35 mouse cellular contexts compared by ENCODE assay signal in the genomic region with DNA sequence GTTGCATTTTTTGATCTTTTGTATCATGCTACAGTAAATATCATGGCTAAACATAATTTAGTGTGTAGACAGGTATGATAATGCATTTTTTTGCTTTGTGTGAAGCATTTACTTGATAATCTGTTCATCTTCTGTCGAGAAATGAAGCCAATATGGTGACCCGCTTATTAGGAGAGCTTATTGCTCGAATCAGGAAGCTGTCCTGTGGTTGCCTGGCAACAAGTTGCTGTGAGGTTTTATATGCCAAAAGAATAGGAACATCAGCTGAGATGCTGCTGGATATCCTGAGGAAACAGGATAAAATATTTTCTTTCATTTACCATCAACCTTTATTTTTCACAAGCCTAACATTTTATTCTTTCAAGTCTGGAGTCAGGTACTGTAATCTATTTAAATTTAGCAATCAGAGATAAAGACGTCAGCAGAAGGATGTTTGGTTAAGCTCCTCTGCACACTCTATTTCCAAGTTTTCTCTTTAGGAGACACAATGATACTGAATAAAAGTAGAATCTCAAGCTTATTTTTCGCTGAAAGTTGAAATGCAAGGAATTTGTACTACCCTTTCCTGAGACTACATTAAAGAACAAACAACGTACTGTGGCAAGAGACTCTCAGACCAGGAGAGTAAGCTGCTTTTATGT. TPM values are rescaled to one million over a fixed set of nuclear protein-coding genes. Genes with fewer than 3 reads are reported as not detected.
A peak's percentile ranks its signal among the peaks of the same experiment; 100 is the strongest.
DNase-seq lines count a peak whose midpoint lies in the region; ATAC-seq lines count a peak whose summit lies in the region.
"Had no signal": no experiment of that assay in that cellular context is flagged by ENCODE, and none has a peak within 500 bp of the region (broad histone marks: within the 10 kb centered on the region; RNA-seq: fewer than 3 reads in every experiment).

No protein-coding gene starts in this region.

- ATAC-seq in hindbrain, embryonic 15.5 days (ENCODE audit: low FRiP score, low read depth) = peak; percentile 56; the same call in 1 of the 2 replicates
- ATAC-seq in midbrain, embryonic 14.5 days (ENCODE audit: low FRiP score, low TSS enrichment) = no peak
- ATAC-seq: intestine, postnatal 0 days; Patski had no signal

- H3K9ac ChIP-seq in hindbrain, embryonic 15.5 days = no peak overlapping the region
- no peak overlapping the region for H3K9ac ChIP-seq in midbrain, embryonic 14.5 days (replicated peaks; ENCODE audit: low read length)
- H3K9ac ChIP-seq: heart, embryonic 12.5 days; liver, embryonic 13.5 days had no signal

- H3K36me3 ChIP-seq in hindbrain, embryonic 15.5 days = no peaks in the 10 kb centered on the region
- H3K36me3 ChIP-seq in hindbrain, embryonic 10.5 days = no peaks in the 10 kb centered on the region
- no peaks in the 10 kb centered on the region for H3K36me3 ChIP-seq in midbrain, embryonic 14.5 days (ENCODE audit: control insufficient read depth, insufficient read depth, low read length)
- no peaks in the 10 kb centered on the region for H3K36me3 ChIP-seq in midbrain, embryonic 10.5 days
- H3K36me3 ChIP-seq: forebrain, embryonic 10.5 days; G1E; heart, embryonic 12.5 days; liver, embryonic 13.5 days had no signal

- no peak overlapping the region for H3K4me2 ChIP-seq in hindbrain, embryonic 15.5 days
- H3K4me2 ChIP-seq in midbrain, embryonic 14.5 days (ENCODE audit: low read length) = no peak overlapping the region
- H3K4me2 ChIP-seq: heart, embryonic 12.5 days; liver, embryonic 13.5 days had no signal

- WGBS in hindbrain, embryonic 15.5 days = 59% methylated on average over 6 of the region's 6 CpGs
- 82% methylated on average over 6 of the region's 6 CpGs for WGBS in hindbrain, embryonic 10.5 days
- 54% methylated on average over 6 of the region's 6 CpGs for WGBS in midbrain, embryonic 14.5 days
- WGBS in midbrain, embryonic 10.5 days = 77% methylated on average over 6 of the region's 6 CpGs

- H3K27ac ChIP-seq in hindbrain, embryonic 15.5 days (replicated peaks) = peak overlapping the region; percentile 38
- H3K27ac ChIP-seq in hindbrain, embryonic 10.5 days = no peak overlapping the region
- 0 out of 2 replicates have a peak overlapping the region, but pooled peaks have one; percentile 52 for H3K27ac ChIP-seq in midbrain, embryonic 14.5 days (replicated peaks; ENCODE audit: low read depth, low read length)
- H3K27ac ChIP-seq in midbrain, embryonic 10.5 days (replicated peaks) = no peak overlapping the region
- H3K27ac ChIP-seq: forebrain, embryonic 10.5 days; liver, embryonic 13.5 days had no signal

- no peaks in the 10 kb centered on the region for H3K9me3 ChIP-seq in hindbrain, embryonic 15.5 days
- H3K9me3 ChIP-seq in hindbrain, embryonic 10.5 days = no peaks in the 10 kb centered on the region
- no peaks in the 10 kb centered on the region for H3K9me3 ChIP-seq in midbrain, embryonic 14.5 days (ENCODE audit: control insufficient read depth, low read length)
- H3K9me3 ChIP-seq in midbrain, embryonic 10.5 days (replicated peaks) = no peaks in the 10 kb centered on the region
- H3K9me3 ChIP-seq: forebrain, embryonic 10.5 days; G1E; liver, embryonic 13.5 days had no signal

- no peaks in the 10 kb centered on the region for H3K4me1 ChIP-seq in hindbrain, embryonic 15.5 days (replicated peaks)
- no peaks in the 10 kb centered on the region for H3K4me1 ChIP-seq in hindbrain, embryonic 10.5 days (replicated peaks)
- no peaks in the 10 kb centered on the region for H3K4me1 ChIP-seq in midbrain, embryonic 14.5 days (ENCODE audit: control insufficient read depth, insufficient read depth, low read length)
- no peaks in the 10 kb centered on the region for H3K4me1 ChIP-seq in midbrain, embryonic 10.5 days
- H3K4me1 ChIP-seq: forebrain, embryonic 10.5 days; heart, embryonic 12.5 days; liver, embryonic 13.5 days had no signal

- no peaks in the 10 kb centered on the region for H3K27me3 ChIP-seq in hindbrain, embryonic 15.5 days
- no peaks in the 10 kb centered on the region for H3K27me3 ChIP-seq in hindbrain, embryonic 10.5 days (ENCODE audit: insufficient read depth, poor library complexity, severe bottlenecking)
- H3K27me3 ChIP-seq in midbrain, embryonic 14.5 days (ENCODE audit: control insufficient read depth, insufficient read depth, low read length) = no peaks in the 10 kb centered on the region
- no peaks in the 10 kb centered on the region for H3K27me3 ChIP-seq in midbrain, embryonic 10.5 days (ENCODE audit: low read depth, poor library complexity, severe bottlenecking)
- H3K27me3 ChIP-seq: CH12.LX; heart, embryonic 12.5 days; liver, embryonic 13.5 days; Patski had no signal

- DNase-seq in hindbrain, embryonic 10.5 days (ENCODE audit: low spot score) = no peak
- DNase-seq in midbrain, embryonic 14.5 days = peak; percentile 70
- no peak for DNase-seq in midbrain, embryonic 10.5 days (ENCODE audit: low spot score)
- peak; percentile 17 to 19 for DNase-seq in layer of hippocampus, adult 8-10 months (ENCODE audit: low spot score in 2 of 2)
- peak; percentile 12 for DNase-seq in retina, embryonic 14.5 days (ENCODE audit: low spot score)
- no peak for DNase-seq in urinary bladder, adult 2 months (ENCODE audit: low spot score)
- DNase-seq: adrenal gland, adult 2 months; B cell, adult 2 months; cerebellum, adult 18-20 months; cerebellum, postnatal 14 days; gastrocnemius, postnatal 14 days; heart, adult 18-20 months; heart, postnatal 10 days; kidney, postnatal 25 days; liver, embryonic 13.5 days; lung, adult 2 months; lung, postnatal 14 days; thymus, postnatal 14 days had no signal

- H3K4me3 ChIP-seq in hindbrain, embryonic 15.5 days = no peak overlapping the region
- no peak overlapping the region for H3K4me3 ChIP-seq in hindbrain, embryonic 10.5 days
- H3K4me3 ChIP-seq in midbrain, embryonic 14.5 days (replicated peaks; ENCODE audit: low read depth, low read length) = no peak overlapping the region
- H3K4me3 ChIP-seq in midbrain, embryonic 10.5 days = no peak overlapping the region
- H3K4me3 ChIP-seq: forebrain, embryonic 10.5 days; heart, embryonic 12.5 days; liver, embryonic 13.5 days had no signal

RNA-seq across cellular contexts. Expression of gene Olfr961, which starts 10.0 kb away (rescaled TPM):
- polyA plus RNA-seq in hindbrain, embryonic 15.5 days (2015; fragmentation: Nextera tagmentation; extraction: Ambion mirVana) = not detected in 2 replicates
- not detected in 2 replicates for polyA plus RNA-seq in hindbrain, embryonic 10.5 days (2016; fragmentation: Nextera tagmentation; extraction: Ambion mirVana)
- polyA plus RNA-seq in midbrain, embryonic 14.5 days (2014; fragmentation: Nextera tagmentation; extraction: Ambion mirVana) = not detected in 2 replicates
- polyA plus RNA-seq in midbrain, embryonic 10.5 days (2016; fragmentation: Nextera tagmentation; extraction: Ambion mirVana) = not detected in 2 replicates
- total RNA-seq in layer of hippocampus, adult 8-10 months (2022) = not detected
- not detected in 2 replicates for polyA plus RNA-seq in urinary bladder, adult 2 months (2012; rRNA removed)
- total RNA-seq: adrenal gland, adult 2 months; adrenal gland, postnatal 4 days; CH12.LX; gastrocnemius, postnatal 14 days; heart, adult 18-20 months; heart, postnatal 10 days; left cerebral cortex, adult 18-20 months; left cerebral cortex, postnatal 25 days; monocyte, adult 5-6 weeks; neutrophil, adult 5-6 weeks had no signal
- polyA plus RNA-seq: adrenal gland, adult 2 months; embryonic facial prominence, embryonic 11.5 days; forebrain, embryonic 10.5 days; G1E; heart, embryonic 12.5 days; intestine, postnatal 0 days; kidney, embryonic 14.5 days; limb, embryonic 14.5 days; liver, embryonic 13.5 days; lung, adult 2 months; Patski; spleen, adult 2 months had no signal

RNA-seq across cellular contexts. Expression of gene Olfr963, which starts 12.1 kb away (rescaled TPM):
- not detected in 2 replicates for polyA plus RNA-seq in hindbrain, embryonic 15.5 days (2015; fragmentation: Nextera tagmentation; extraction: Ambion mirVana)
- polyA plus RNA-seq in hindbrain, embryonic 10.5 days (2016; fragmentation: Nextera tagmentation; extraction: Ambion mirVana) = not detected in 2 replicates
- polyA plus RNA-seq in midbrain, embryonic 14.5 days (2014; fragmentation: Nextera tagmentation; extraction: Ambion mirVana) = not detected in 2 replicates
- not detected in 2 replicates for polyA plus RNA-seq in midbrain, embryonic 10.5 days (2016; fragmentation: Nextera tagmentation; extraction: Ambion mirVana)
- not detected for total RNA-seq in layer of hippocampus, adult 8-10 months (2022)
- polyA plus RNA-seq in urinary bladder, adult 2 months (2012; rRNA removed) = not detected in 2 replicates
- total RNA-seq: adrenal gland, adult 2 months; adrenal gland, postnatal 4 days; CH12.LX; G1E; gastrocnemius, postnatal 14 days; heart, adult 18-20 months; heart, postnatal 10 days; left cerebral cortex, adult 18-20 months; left cerebral cortex, postnatal 25 days; megakaryocyte, adult 5-6 weeks; monocyte, adult 5-6 weeks; neutrophil, adult 5-6 weeks had no signal
- polyA plus RNA-seq: adrenal gland, adult 2 months; embryonic facial prominence, embryonic 11.5 days; forebrain, embryonic 10.5 days; G1E; heart, embryonic 12.5 days; intestine, postnatal 0 days; kidney, embryonic 14.5 days; limb, embryonic 14.5 days; liver, embryonic 13.5 days; lung, adult 2 months; Patski; spleen, adult 2 months had no signal

RNA-seq across cellular contexts. Expression of gene Olfr960, which starts 33.7 kb away (rescaled TPM):
- not detected in 2 replicates for polyA plus RNA-seq in hindbrain, embryonic 15.5 days (2015; fragmentation: Nextera tagmentation; extraction: Ambion mirVana)
- not detected in 2 replicates for polyA plus RNA-seq in hindbrain, embryonic 10.5 days (2016; fragmentation: Nextera tagmentation; extraction: Ambion mirVana)
- not detected in 2 replicates for polyA plus RNA-seq in midbrain, embryonic 14.5 days (2014; fragmentation: Nextera tagmentation; extraction: Ambion mirVana)
- polyA plus RNA-seq in midbrain, embryonic 10.5 days (2016; fragmentation: Nextera tagmentation; extraction: Ambion mirVana) = not detected in 2 replicates
- total RNA-seq in layer of hippocampus, adult 8-10 months (2022) = not detected
- polyA plus RNA-seq in urinary bladder, adult 2 months (2012; rRNA removed) = not detected in 2 replicates
- total RNA-seq: adrenal gland, adult 2 months; adrenal gland, postnatal 4 days; CH12.LX; gastrocnemius, postnatal 14 days; heart, adult 18-20 months; heart, postnatal 10 days; left cerebral cortex, adult 18-20 months; left cerebral cortex, postnatal 25 days; megakaryocyte, adult 5-6 weeks; monocyte, adult 5-6 weeks; neutrophil, adult 5-6 weeks had no signal
- polyA plus RNA-seq: adrenal gland, adult 2 months; embryonic facial prominence, embryonic 11.5 days; forebrain, embryonic 10.5 days; G1E; heart, embryonic 12.5 days; intestine, postnatal 0 days; limb, embryonic 14.5 days; liver, embryonic 13.5 days; lung, adult 2 months; Patski; spleen, adult 2 months had no signal

RNA-seq across cellular contexts. Expression of gene Olfr148, which starts 44.4 kb away (rescaled TPM):
- not detected in 2 replicates for polyA plus RNA-seq in hindbrain, embryonic 15.5 days (2015; fragmentation: Nextera tagmentation; extraction: Ambion mirVana)
- polyA plus RNA-seq in hindbrain, embryonic 10.5 days (2016; fragmentation: Nextera tagmentation; extraction: Ambion mirVana) = not detected in 2 replicates
- polyA plus RNA-seq in midbrain, embryonic 14.5 days (2014; fragmentation: Nextera tagmentation; extraction: Ambion mirVana) = not detected in 2 replicates
- polyA plus RNA-seq in midbrain, embryonic 10.5 days (2016; fragmentation: Nextera tagmentation; extraction: Ambion mirVana) = not detected in 2 replicates
- total RNA-seq in layer of hippocampus, adult 8-10 months (2022) = not detected
- not detected in 2 replicates for polyA plus RNA-seq in urinary bladder, adult 2 months (2012; rRNA removed)
- total RNA-seq: adrenal gland, adult 2 months; adrenal gland, postnatal 4 days; CH12.LX; G1E; gastrocnemius, postnatal 14 days; heart, adult 18-20 months; heart, postnatal 10 days; left cerebral cortex, adult 18-20 months; left cerebral cortex, postnatal 25 days; megakaryocyte, adult 5-6 weeks; monocyte, adult 5-6 weeks; neutrophil, adult 5-6 weeks had no signal
- polyA plus RNA-seq: adrenal gland, adult 2 months; embryonic facial prominence, embryonic 11.5 days; forebrain, embryonic 10.5 days; G1E; heart, embryonic 12.5 days; intestine, postnatal 0 days; kidney, embryonic 14.5 days; limb, embryonic 14.5 days; liver, embryonic 13.5 days; lung, adult 2 months; Patski; spleen, adult 2 months had no signal

RNA-seq across cellular contexts. Expression of gene AW551984, which starts 50.7 kb away (rescaled TPM):
- polyA plus RNA-seq in hindbrain, embryonic 15.5 days (2015; fragmentation: Nextera tagmentation; extraction: Ambion mirVana) = 158 and 162 TPM in 2 replicates
- 6.0 and 10.1 TPM in 2 replicates for polyA plus RNA-seq in hindbrain, embryonic 10.5 days (2016; fragmentation: Nextera tagmentation; extraction: Ambion mirVana)
- 127 and 131 TPM in 2 replicates for polyA plus RNA-seq in midbrain, embryonic 14.5 days (2014; fragmentation: Nextera tagmentation; extraction: Ambion mirVana)
- polyA plus RNA-seq in midbrain, embryonic 10.5 days (2016; fragmentation: Nextera tagmentation; extraction: Ambion mirVana) = 6.0 and 9.9 TPM in 2 replicates
- total RNA-seq in layer of hippocampus, adult 8-10 months (2022) = 1 to 10 TPM; 5.4 to 8.3 (median 7.7) TPM
- 14.8 and 16.8 TPM in 2 replicates for polyA plus RNA-seq in urinary bladder, adult 2 months (2012; rRNA removed)
- total RNA-seq: CH12.LX; monocyte, adult 5-6 weeks; neutrophil, adult 5-6 weeks had no signal
- polyA plus RNA-seq: G1E; Patski; spleen, adult 2 months had no signal

Comparison
In these comparisons a context has a peak if more than half of its experiments do, and no peak if none do; other contexts are left out.
1. H3K27ac ChIP-seq: peak in hindbrain, embryonic 15.5 days (single experiment) and midbrain, embryonic 14.5 days (single experiment); none in hindbrain, embryonic 10.5 days (single experiment) and midbrain, embryonic 10.5 days (single experiment).
2. DNase-seq: peak in midbrain, embryonic 14.5 days (single experiment), layer of hippocampus, adult 8-10 months (2 of 2) and retina, embryonic 14.5 days (single experiment); none in hindbrain, embryonic 10.5 days (single experiment), midbrain, embryonic 10.5 days (single experiment) and urinary bladder, adult 2 months (single experiment).